Comparison of ENCODE assay signal across 25 mouse cellular contexts in the genomic region with DNA sequence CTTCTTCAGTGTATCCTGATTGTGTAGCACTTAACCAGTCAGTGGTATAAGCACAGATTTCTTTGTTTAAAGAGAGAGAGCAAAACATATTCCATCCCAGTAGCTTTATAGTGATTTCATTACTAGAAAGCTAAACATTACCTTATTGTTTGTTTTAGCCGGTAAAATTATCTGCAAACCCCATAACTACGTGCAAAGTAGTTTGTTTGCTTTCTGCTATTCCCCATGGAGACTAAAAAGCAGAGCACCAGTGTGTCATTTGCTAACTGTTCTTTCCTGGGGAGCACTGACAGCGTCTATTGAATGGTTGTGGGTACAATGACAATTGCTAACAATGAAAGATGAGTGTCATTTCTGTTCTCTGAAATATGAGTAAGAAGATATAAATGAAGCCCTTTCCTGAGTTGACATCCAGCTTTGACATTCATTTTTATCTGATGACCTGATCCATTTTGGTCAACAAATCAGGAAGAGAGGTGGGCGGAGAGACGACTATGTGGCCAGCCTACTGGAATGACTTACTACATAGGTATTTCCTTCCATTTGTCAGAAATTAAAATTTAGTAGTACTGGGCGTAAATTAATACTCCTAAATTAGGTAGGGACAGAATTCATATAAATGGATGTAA.
DNase-seq lines count a peak whose midpoint lies in the region; ATAC-seq and TF ChIP-seq lines count a peak whose summit lies in the region.
"Had no signal": no experiment of that assay in that cellular context is flagged by ENCODE, and none has a peak within 500 bp of the region (broad histone marks: within the 10 kb centered on the region; RNA-seq: fewer than 3 reads in every experiment).

No protein-coding gene starts in this region.

- peaks cover 3% of the 10 kb centered on the region; the same call in 1 of the 2 replicates for H3K79me2 ChIP-seq in liver, adult 2 months (ENCODE audit: control insufficient read depth, insufficient read depth, low read length)

- H3K4me2 ChIP-seq in heart, embryonic 15.5 days, result no peak overlapping the region
- H3K4me2 ChIP-seq in liver, embryonic 11.5 days, result no peak overlapping the region
- no peak overlapping the region for H3K4me2 ChIP-seq in midbrain, embryonic 11.5 days
- no peak overlapping the region for H3K4me2 ChIP-seq in midbrain, embryonic 14.5 days (ENCODE audit: low read length)
- H3K4me2 ChIP-seq in forebrain, embryonic 11.5 days (ENCODE audit: low read depth, low read length, severe bottlenecking), result no peak overlapping the region
- H3K4me2 ChIP-seq: forebrain, embryonic 12.5 days; hindbrain, embryonic 15.5 days; neural tube, embryonic 15.5 days had no signal

- TF ChIP-seq CTCF in liver, adult 2 months (IDR thresholded peaks at IDR 0.05; ENCODE audit: low read depth, low read length), result no peak

- no peaks in the 10 kb centered on the region for H3K9me3 ChIP-seq in heart, embryonic 15.5 days (replicated peaks)
- no peaks in the 10 kb centered on the region for H3K9me3 ChIP-seq in liver, embryonic 11.5 days (ENCODE audit: control insufficient read depth, low read length)
- no peaks in the 10 kb centered on the region for H3K9me3 ChIP-seq in midbrain, embryonic 11.5 days (ENCODE audit: control insufficient read depth, low read length)
- H3K9me3 ChIP-seq in midbrain, embryonic 14.5 days (ENCODE audit: control insufficient read depth, low read length), result no peaks in the 10 kb centered on the region
- H3K9me3 ChIP-seq in forebrain, embryonic 11.5 days (ENCODE audit: control insufficient read depth, low read length), result no peaks in the 10 kb centered on the region
- no peaks in the 10 kb centered on the region for H3K9me3 ChIP-seq in forebrain, embryonic 10.5 days
- H3K9me3 ChIP-seq: embryonic facial prominence, embryonic 10.5 days; forebrain, embryonic 12.5 days; G1E; hindbrain, embryonic 15.5 days; neural tube, embryonic 15.5 days had no signal

- DNase-seq in heart, postnatal 4 days, result no peak
- DNase-seq in liver, adult 2 months (ENCODE audit: extremely low read depth, low read depth, low spot score), result peak; percentile 68
- DNase-seq in liver, embryonic 11.5 days (ENCODE audit: low spot score), result no peak
- peak; percentile 75 for DNase-seq in midbrain, embryonic 11.5 days (ENCODE audit: low spot score, missing footprints)
- no peak for DNase-seq in midbrain, embryonic 14.5 days
- DNase-seq in forebrain, embryonic 11.5 days (ENCODE audit: low spot score), result no peak
- no peak for DNase-seq in forebrain, embryonic 10.5 days (ENCODE audit: extremely low spot score, low spot score)
- DNase-seq: adrenal gland, adult 8-10 months; cerebellum, adult 11-12 months; cerebellum, postnatal 10 days; gastrocnemius, postnatal 36 days; heart, adult 2 months; kidney, adult 8-10 months; layer of hippocampus, postnatal 36 days; right cerebral cortex, adult 18-20 months; thymus, adult 2 months; thymus, postnatal 4 days had no signal

- no peak for TF ChIP-seq POLR2A in liver, adult 2 months (IDR thresholded peaks at IDR 0.05; ENCODE audit: extremely low read depth, insufficient read depth, low read length)

- peak overlapping the region; percentile 20; the same call in 1 of the 2 replicates for H3K27ac ChIP-seq in heart, embryonic 15.5 days
- H3K27ac ChIP-seq in liver, adult 2 months (replicated peaks; ENCODE audit: insufficient read depth, low read depth, low read length), result no peak overlapping the region
- H3K27ac ChIP-seq in liver, embryonic 11.5 days (ENCODE audit: low read depth, low read length), result no peak overlapping the region
- H3K27ac ChIP-seq in midbrain, embryonic 11.5 days (ENCODE audit: low read depth, low read length), result no peak overlapping the region
- H3K27ac ChIP-seq in midbrain, embryonic 14.5 days (replicated peaks; ENCODE audit: low read depth, low read length), result no peak overlapping the region
- H3K27ac ChIP-seq in forebrain, embryonic 11.5 days (ENCODE audit: low read depth, low read length), result no peak overlapping the region
- no peak overlapping the region for H3K27ac ChIP-seq in forebrain, embryonic 10.5 days
- H3K27ac ChIP-seq: embryonic facial prominence, embryonic 10.5 days; forebrain, embryonic 12.5 days; heart, adult 2 months; hindbrain, embryonic 15.5 days; liver, embryonic 14.5 days; neural tube, embryonic 15.5 days had no signal

- H3K36me3 ChIP-seq in heart, embryonic 15.5 days, result no peaks in the 10 kb centered on the region
- H3K36me3 ChIP-seq in liver, adult 2 months (ENCODE audit: control insufficient read depth, insufficient read depth, low read length), result peaks cover 14% of the 10 kb centered on the region
- H3K36me3 ChIP-seq in liver, embryonic 11.5 days (ENCODE audit: control insufficient read depth, insufficient read depth, low read length), result no peaks in the 10 kb centered on the region
- no peaks in the 10 kb centered on the region for H3K36me3 ChIP-seq in midbrain, embryonic 11.5 days (ENCODE audit: control insufficient read depth, insufficient read depth, low read length)
- H3K36me3 ChIP-seq in midbrain, embryonic 14.5 days (ENCODE audit: control insufficient read depth, insufficient read depth, low read length), result no peaks in the 10 kb centered on the region
- H3K36me3 ChIP-seq in forebrain, embryonic 11.5 days (ENCODE audit: control insufficient read depth, insufficient read depth, low read length), result no peaks in the 10 kb centered on the region
- no peaks in the 10 kb centered on the region for H3K36me3 ChIP-seq in forebrain, embryonic 10.5 days (replicated peaks)
- H3K36me3 ChIP-seq: embryonic facial prominence, embryonic 10.5 days; forebrain, embryonic 12.5 days; hindbrain, embryonic 15.5 days; neural tube, embryonic 15.5 days had no signal

- peaks cover 10% of the 10 kb centered on the region; the same call in 1 of the 2 replicates for H3K4me1 ChIP-seq in heart, embryonic 15.5 days (replicated peaks)
- peaks cover 33% of the 10 kb centered on the region for H3K4me1 ChIP-seq in liver, adult 2 months (ENCODE audit: control insufficient read depth, insufficient read depth, low read length)
- peaks cover 4% of the 10 kb centered on the region; the same call in 1 of the 2 replicates for H3K4me1 ChIP-seq in liver, embryonic 11.5 days (replicated peaks; ENCODE audit: control insufficient read depth, insufficient read depth, low read length)
- no peaks in the 10 kb centered on the region for H3K4me1 ChIP-seq in midbrain, embryonic 11.5 days (ENCODE audit: control insufficient read depth, insufficient read depth, low read length)
- no peaks in the 10 kb centered on the region for H3K4me1 ChIP-seq in midbrain, embryonic 14.5 days (ENCODE audit: control insufficient read depth, insufficient read depth, low read length)
- no peaks in the 10 kb centered on the region for H3K4me1 ChIP-seq in forebrain, embryonic 11.5 days (replicated peaks; ENCODE audit: control insufficient read depth, insufficient read depth, low read length)
- peaks cover 40% of the 10 kb centered on the region for H3K4me1 ChIP-seq in forebrain, embryonic 10.5 days
- H3K4me1 ChIP-seq: hindbrain, embryonic 15.5 days; neural tube, embryonic 15.5 days had no signal

- H3K4me3 ChIP-seq in heart, embryonic 15.5 days, result no peak overlapping the region
- H3K4me3 ChIP-seq in liver, adult 2 months (ENCODE audit: insufficient read depth, low read depth, low read length), result no peak overlapping the region
- no peak overlapping the region for H3K4me3 ChIP-seq in liver, embryonic 11.5 days (ENCODE audit: low read depth, low read length)
- no peak overlapping the region for H3K4me3 ChIP-seq in midbrain, embryonic 11.5 days (ENCODE audit: low read depth, low read length)
- H3K4me3 ChIP-seq in midbrain, embryonic 14.5 days (replicated peaks; ENCODE audit: low read depth, low read length), result no peak overlapping the region
- H3K4me3 ChIP-seq in forebrain, embryonic 11.5 days (ENCODE audit: low read depth, low read length), result no peak overlapping the region
- no peak overlapping the region for H3K4me3 ChIP-seq in forebrain, embryonic 10.5 days
- H3K4me3 ChIP-seq: embryonic facial prominence, embryonic 10.5 days; forebrain, embryonic 12.5 days; heart, adult 2 months; hindbrain, embryonic 15.5 days; neural tube, embryonic 15.5 days had no signal

- H3K9ac ChIP-seq in heart, embryonic 15.5 days, result no peak overlapping the region
- no peak overlapping the region for H3K9ac ChIP-seq in liver, adult 2 months (ENCODE audit: low read depth, low read length)
- H3K9ac ChIP-seq in liver, embryonic 11.5 days (ENCODE audit: low read depth, low read length), result no peak overlapping the region
- H3K9ac ChIP-seq in midbrain, embryonic 11.5 days (ENCODE audit: low read length), result no peak overlapping the region
- H3K9ac ChIP-seq in midbrain, embryonic 14.5 days (replicated peaks; ENCODE audit: low read length), result no peak overlapping the region
- no peak overlapping the region for H3K9ac ChIP-seq in forebrain, embryonic 11.5 days (ENCODE audit: low read length)
- H3K9ac ChIP-seq: forebrain, embryonic 12.5 days; hindbrain, embryonic 15.5 days; liver, embryonic 14.5 days; neural tube, embryonic 15.5 days had no signal

- no peak for ATAC-seq in heart, embryonic 15.5 days (replicated peaks; ENCODE audit: insufficient number of reproducible peaks, insufficient read depth, low FRiP score, low read depth)
- no peak for ATAC-seq in liver, embryonic 11.5 days (replicated peaks; ENCODE audit: low FRiP score)
- no peak for ATAC-seq in midbrain, embryonic 11.5 days (ENCODE audit: low FRiP score)
- no peak for ATAC-seq in midbrain, embryonic 14.5 days (ENCODE audit: low FRiP score, low TSS enrichment)
- ATAC-seq in forebrain, embryonic 11.5 days (replicated peaks; ENCODE audit: low FRiP score), result no peak

- WGBS in heart, embryonic 15.5 days, result 60% methylated on average over 6 of the region's 6 CpGs
- 30% methylated on average over 6 of the region's 6 CpGs for WGBS in liver, adult 2 months
- 69% methylated on average over 6 of the region's 6 CpGs for WGBS in liver, embryonic 11.5 days
- WGBS in midbrain, embryonic 11.5 days, result 80% methylated on average over 6 of the region's 6 CpGs
- WGBS in midbrain, embryonic 14.5 days, result 80% methylated on average over 6 of the region's 6 CpGs
- 84% methylated on average over 6 of the region's 6 CpGs for WGBS in forebrain, embryonic 11.5 days
- WGBS in forebrain, embryonic 10.5 days, result 85% methylated on average over 6 of the region's 6 CpGs

- H3K27me3 ChIP-seq in heart, embryonic 15.5 days, result no peaks in the 10 kb centered on the region
- no peaks in the 10 kb centered on the region for H3K27me3 ChIP-seq in liver, adult 2 months (ENCODE audit: control insufficient read depth, insufficient read depth, low read length)
- H3K27me3 ChIP-seq in liver, embryonic 11.5 days (replicated peaks; ENCODE audit: control insufficient read depth, insufficient read depth, low read length), result no peaks in the 10 kb centered on the region
- no peaks in the 10 kb centered on the region for H3K27me3 ChIP-seq in midbrain, embryonic 11.5 days (ENCODE audit: control insufficient read depth, insufficient read depth, low read length)
- no peaks in the 10 kb centered on the region for H3K27me3 ChIP-seq in midbrain, embryonic 14.5 days (ENCODE audit: control insufficient read depth, insufficient read depth, low read length)
- H3K27me3 ChIP-seq in forebrain, embryonic 11.5 days (ENCODE audit: control insufficient read depth, insufficient read depth, low read length), result no peaks in the 10 kb centered on the region
- no peaks in the 10 kb centered on the region for H3K27me3 ChIP-seq in forebrain, embryonic 10.5 days (ENCODE audit: poor library complexity, severe bottlenecking)
- H3K27me3 ChIP-seq: CH12.LX; forebrain, embryonic 12.5 days; hindbrain, embryonic 15.5 days; neural tube, embryonic 15.5 days had no signal

Comparison
In these comparisons a context has a peak if more than half of its experiments do, and no peak if none do; other contexts are left out.
1. DNase-seq: peak in liver, adult 2 months (single experiment) and midbrain, embryonic 11.5 days (single experiment); none in heart, postnatal 4 days (single experiment), liver, embryonic 11.5 days (single experiment), midbrain, embryonic 14.5 days (single experiment), forebrain, embryonic 11.5 days (single experiment) and forebrain, embryonic 10.5 days (single experiment).